Mouse (Mus musculus) cerebellum, adult 8-10 months (tissue): ENCODE measurements around the gene Enox2.
"Not testable (repeated sequence)": the region's sequence is repeated elsewhere in the genome, so short reads cannot be mapped to it uniquely, and the experiment has no call there.

ENCODE experiments used
- DNase-seq: peaks from one replicate; pipeline ENCODE4 v3.0.0; 2022

Enox2 gene

DNA sequence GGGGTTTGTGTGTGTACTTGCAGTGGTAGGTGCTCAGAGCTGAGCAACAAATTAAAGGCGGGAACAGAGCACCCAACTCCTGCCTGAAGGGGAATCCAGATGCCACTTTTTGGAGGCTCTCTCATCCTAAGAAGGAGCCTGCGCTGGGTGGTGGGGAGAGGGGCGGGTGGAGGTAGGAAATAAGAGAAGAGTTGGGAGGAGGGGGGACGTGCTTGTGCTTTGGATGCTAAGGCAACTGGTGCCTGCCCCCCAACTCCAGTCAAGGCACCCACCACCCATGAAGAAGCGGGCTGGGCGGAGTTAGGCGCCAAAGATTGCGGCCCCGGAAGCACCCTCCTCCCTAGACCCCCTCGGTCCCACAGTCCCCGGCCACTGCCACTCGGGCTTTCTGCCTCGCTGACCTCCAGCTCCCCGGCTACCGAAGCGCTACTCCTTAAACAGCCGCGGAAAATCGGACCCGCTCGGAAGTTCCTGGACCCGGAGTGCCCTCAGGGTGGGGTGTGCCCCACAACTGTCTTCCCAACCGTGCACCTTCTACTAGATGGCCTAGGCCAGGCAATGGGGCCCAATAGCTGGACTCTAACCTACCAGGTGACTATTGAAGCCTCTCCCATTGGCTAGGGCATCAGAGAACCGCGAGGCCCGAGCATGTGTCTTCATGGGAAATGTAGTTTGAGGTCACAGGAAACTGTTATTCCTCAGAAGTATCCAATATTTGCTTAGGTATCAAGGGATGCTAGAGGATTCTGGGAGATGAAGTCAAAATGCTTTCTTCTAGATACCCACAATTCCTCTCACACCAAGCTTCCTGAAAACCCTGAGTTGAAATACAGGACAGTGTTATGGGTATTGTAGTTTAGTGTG lies at the start of gene Enox2:
Gene Enox2, minus strand, starts transcription at position 560 of the 864 bp plus-strand sequence.
- peak; percentile 77 for DNase-seq

DNA sequence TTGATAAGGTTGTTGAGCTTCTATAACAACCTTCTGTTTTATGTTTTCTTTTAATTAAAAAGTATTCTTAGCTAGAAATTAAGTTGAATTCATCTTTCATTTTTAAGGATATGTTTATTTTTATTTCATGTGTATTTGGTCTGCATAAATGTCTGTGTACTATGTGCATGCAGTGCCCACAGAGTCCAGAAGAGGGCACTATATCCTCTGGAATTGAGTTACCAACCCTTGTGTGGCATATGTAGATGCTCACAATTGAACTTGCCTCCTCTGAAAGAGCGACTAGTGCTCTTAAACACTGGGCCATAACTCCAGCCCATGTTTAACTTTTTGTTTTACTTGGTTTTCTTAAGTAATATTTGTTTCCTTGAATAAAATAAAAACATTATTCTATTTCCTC lies 21.4 kb upstream of the Enox2 start:
- peak; percentile 7 for DNase-seq

DNA sequence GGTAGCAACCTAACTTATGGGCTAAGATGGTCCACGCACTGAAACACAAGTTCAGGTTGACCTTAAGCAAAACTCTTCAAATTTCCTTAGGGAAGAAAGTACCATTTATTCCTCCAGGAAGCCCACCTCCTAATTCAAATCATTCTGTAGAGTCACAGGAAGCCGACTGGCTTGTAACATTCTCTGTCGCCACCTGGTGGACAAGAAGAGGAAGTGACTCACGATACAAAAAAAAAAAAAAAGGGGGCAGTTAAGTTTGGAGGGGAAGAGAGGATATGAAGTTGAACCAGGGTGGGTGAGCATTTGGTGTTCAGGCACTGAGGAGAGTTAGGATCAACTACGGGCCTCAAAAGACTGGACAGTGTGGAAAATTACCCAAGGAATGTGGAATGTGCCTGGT lies 18.6 kb upstream of the Enox2 start:
- peak; percentile 8 for DNase-seq

DNA sequence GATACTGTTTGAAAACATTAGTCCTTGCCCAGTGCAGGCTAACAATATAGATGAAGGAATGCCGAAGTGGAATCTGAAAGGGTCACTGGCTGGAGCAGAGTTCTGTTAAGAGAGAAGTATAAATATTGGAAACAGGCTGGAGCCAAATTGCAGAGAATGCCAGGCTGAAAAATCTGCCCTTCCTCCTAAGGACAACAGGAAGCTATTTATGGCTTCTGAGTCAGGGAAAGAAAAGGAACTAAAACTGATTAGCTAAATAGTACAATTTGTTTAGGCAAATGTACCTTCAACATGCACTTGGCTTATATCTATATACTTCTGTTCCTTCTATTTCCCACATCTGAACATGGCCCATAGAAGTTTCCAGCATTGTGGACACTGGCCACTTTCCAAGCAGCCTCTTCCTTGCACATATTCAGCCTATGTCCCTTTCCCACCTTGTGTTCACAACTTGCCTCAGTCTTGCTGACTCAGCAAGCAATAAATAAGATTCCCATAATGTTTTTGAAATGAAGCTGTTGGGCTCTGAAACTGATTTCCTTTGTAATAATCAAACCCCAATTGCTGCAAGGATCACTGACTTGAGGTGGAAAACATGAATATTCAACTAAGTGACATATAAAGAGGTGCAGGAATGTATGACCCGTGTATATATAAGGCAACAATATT lies 8.0 kb downstream of the Enox2 start:
- no peak for DNase-seq

DNA sequence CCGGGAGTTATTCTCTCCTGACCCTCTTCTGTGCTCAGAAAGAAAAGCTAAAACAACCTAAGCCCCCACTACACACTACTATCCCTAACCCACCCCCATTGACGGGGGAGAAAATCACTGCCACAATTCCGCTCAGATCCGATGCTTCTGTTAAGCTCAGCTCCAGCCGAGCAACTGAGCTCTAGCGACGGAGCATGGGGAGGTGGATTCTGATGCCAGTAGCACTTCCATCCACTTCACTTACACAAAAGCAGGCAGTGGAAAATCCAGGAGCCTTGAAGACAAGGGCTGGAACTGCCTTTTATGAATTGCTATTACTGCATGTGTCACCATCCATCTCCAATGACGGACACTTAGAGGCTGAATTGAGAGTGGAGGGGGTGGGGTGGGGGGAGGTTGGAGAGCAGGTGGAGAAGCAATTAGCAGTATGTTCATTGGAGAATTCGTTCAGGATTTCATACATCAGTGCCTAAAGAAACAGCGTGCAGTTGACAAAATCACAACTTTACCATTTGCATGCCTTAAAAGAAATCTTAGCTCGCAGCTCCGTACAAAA lies 14.5 kb downstream of the Enox2 start:
- DNase-seq = peak; percentile 27

DNA sequence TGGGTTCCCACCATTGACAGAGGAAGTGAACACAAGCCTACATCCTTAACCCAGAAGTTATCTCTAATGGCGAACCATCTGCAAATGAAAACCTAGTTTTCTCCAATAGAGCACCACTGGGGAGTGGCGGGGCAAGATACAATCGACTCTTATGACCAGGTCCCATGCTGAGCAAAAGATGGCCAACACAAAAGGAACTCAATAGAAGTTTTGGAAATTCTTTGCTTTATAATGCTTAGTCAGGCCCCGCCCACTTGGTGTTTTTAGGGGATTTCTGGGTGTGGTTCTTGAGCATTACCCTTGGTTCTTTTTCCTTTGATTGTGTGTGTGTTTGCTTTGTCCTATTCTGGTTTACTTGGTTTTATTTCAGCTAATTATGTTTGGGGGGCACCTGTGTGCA lies 37.2 kb downstream of the Enox2 start:
- no peak for DNase-seq

DNA sequence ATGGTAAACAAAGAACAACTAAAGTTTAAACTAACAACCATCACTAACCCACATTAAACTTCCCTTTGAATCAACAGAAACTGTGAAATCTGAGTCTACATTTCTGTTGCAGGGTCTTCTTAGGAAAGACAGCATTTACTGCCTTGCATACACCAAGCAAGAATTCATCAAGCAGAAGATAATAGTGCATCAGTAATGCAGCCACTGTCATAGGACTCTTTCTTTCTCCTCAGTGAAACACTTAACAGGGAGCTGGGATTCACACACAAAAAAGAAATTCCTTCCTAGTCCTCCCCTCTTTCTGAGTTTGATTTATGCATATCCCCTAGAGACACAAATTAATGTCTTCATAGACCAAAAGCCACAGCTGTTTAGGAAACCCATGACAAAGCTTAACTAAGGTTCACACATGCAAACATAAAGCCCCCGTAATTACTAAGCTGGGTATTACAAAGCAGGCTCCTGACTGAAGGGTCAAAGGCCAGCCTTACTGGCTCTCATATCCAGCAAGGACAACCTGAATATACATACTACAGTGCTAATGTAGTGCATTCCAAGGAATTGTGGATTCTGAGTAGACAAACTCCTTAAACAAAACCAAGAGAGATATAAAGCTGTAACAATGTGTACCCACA lies 62.1 kb downstream of the Enox2 start:
- no peak for DNase-seq

DNA sequence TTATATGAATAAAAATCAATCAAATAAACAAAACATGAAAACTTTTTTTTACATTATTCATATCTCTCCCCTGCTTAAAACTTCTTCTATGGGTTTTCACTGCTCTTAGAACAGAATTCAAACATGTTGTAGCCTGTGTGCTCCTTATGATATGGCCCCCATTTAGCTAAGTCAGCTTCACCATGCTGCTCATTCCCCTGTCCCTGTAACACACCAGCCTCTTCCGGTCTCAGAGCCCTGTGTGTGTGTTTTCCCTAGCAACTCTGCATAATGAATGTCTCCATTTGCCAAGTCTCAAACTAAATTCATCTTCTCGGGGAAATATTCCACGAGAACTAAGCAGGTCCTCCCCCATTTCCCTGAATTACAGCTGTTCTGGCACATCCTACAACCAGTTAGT lies 71.6 kb downstream of the Enox2 start:
- DNase-seq = no peak

DNA sequence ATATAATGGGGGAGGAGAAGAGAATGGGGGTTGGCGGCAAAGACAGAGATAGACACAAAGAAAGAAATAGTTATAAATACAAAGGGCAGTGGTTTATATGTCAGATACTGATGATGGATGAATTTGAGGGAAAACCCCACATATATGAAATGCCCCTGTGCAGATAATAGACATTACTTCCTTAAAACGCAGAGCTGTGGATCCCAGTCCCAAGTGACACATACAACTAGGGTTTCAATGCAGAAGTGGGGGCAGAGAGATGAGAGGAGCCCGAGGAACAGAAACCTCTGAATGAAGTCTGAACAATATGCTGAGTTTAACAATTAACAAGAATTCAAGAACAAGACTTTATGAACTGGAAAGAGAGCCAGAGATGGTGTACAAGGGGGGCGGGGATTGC lies 91.7 kb downstream of the Enox2 start:
- DNase-seq = no peak

DNA sequence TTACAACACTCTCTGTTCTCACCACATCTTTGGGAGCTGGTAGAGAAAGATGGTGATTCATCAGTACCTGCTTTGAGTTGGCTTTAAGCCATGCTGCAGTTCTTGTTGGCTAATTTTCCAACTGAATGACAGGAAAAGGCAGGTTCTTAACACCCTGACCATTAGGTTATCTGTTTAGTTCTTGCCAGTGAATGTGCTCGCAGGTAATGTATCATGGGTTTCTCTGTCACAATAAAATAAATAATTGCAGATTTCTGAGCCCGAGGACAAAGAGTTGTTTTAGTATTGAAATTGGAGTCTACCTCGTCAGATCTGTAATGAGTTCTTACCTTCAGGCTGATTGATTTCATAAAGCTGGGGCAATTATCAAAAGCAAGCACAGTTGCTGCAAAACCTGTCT lies 106.9 kb downstream of the Enox2 start:
- DNase-seq = peak; percentile 1

DNA sequence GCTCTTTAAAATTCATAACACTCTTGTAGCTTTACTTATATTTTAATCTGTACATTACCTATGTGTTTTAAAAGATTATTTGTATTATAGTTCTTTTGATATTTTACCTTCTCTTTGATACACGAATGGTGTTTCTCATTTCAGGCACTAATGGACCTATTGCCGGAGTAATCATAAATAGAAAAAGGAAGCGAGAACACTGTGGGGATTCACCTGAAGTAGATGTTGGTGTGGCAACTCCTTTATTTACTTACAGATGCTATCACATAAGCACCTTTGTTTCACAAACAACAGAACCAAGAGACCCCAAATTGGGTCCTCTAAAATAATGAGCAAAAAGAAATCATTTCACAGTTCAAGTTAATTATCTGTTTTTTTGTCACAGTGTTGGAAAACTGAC lies 109.4 kb downstream of the Enox2 start:
- no peak for DNase-seq

DNA sequence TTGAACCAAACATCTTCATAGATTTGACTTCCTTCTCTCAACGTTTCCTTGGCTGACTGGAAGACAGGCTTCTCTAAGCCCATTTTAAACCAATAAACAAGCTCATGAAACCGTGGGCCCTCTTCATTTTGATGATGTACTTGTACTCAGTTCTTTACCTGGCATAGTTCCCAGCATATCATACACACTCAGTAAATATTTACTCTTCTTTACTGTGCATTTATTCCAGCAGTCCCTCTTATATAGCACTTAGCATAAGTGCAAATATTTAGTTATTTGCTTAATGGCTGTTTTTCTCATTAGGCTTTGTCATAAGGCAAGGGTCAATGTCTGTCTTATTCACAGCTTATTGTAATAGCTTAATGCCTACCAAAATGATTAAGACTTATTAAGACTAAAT lies 133.8 kb downstream of the Enox2 start:
- DNase-seq = no peak

DNA sequence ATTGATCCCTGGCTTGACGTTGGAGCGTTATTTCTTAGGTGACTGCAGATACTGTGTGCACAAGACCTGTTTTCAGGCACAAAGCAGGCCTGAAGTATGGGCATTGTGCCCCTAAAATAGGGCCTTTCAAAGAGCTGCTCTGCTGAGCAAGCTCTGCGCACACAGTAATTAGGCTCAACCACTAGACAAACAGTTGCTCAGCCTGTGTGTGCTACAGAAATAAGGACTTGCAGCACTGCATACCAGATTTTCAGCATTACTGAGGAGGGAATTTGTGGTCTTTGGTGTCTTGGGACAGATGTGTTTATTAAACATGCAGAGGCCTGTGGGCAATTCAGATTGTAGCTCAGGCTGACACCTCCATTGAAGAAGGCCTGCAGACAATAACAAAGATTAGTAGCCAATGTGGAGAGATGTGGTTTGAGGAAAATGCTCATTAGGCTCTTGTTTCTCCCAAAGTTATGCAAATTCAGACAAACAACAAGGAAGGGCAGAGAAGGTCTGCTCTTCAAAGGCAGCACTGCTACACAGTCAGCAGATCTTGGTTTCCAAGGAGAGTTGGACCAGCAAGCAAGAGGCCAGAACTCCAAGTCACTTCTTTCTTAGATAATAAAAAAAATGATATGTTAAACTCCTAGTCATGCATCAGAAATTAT lies 163.2 kb downstream of the Enox2 start:
- DNase-seq = no peak

DNA sequence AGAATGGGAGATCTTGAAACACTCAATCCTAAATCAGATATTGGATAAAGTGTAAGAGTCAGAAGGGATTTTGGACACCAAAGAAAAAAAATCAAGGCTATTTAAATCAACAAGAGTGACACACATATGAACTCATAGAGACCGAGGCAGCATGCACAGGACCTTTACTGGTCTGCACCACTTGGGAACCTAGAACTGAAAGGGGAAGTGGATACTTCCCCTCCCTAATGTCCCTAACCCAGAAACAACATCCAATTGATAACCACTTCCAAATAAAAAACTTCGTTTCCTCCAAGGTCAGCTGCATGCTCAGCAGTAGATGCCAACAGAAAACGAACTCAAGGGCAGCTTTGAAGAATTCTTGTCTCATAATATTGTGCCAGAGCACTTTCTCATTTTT lies 171.6 kb downstream of the Enox2 start:
- no peak for DNase-seq

DNA sequence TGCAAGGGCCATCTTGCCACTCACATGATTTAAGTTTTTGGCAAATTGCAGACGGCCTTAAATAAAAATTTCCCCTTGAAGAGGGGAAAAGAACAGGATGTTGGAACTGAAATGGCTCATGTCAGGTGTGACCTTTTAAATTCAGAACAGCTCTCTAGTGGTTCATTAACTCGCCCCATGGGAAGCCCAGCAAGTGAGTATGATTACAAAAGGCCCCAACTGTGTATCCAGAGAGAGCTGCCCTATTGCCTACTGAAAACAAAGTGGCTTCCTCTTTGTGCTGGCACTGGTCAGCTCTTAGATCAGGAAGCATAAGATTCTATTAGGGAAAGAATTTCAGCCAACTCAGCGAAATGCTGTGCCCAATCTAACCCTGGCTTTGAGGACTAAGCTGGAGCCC lies 175.6 kb downstream of the Enox2 start:
- DNase-seq = no peak

DNA sequence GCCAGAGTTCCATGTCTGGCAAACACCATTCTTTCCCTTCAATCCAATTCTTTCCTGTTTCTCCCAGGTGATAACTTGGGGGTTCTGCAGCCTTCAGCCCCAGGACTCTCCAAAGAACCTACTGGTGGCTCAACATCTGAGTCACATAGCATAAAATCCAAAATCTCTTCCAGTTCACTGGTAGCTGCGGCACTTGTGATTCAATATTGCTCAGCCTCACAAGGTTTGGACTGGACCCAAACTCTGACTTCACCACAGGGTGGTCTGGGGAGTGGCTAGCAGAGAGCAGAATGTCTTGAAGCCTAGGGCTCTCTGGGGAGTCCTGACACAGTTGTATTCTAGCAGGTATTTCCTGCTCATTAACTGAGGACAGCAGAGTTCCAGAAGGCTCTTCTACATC lies 187.5 kb downstream of the Enox2 start:
- DNase-seq = not testable (repeated sequence)

DNA sequence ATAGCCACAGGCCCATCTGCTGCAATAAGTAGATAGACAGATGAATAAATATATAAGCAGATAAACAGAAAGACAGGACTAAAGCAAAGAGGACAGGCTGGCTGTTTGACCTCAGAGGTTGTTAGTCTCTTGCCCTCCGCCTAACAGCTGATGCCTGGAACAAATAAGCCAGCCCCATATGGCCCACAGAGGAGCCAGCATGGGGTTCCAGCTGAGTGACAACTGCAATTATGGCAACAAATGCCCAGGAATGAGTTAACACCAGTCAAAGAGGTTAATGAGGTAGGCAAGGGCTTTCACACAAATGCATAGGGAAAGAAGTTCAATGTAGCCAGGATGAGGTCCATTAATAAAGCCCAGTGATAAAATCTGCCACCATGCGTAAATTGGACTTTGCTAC lies 191.8 kb downstream of the Enox2 start:
- DNase-seq = no peak

DNA sequence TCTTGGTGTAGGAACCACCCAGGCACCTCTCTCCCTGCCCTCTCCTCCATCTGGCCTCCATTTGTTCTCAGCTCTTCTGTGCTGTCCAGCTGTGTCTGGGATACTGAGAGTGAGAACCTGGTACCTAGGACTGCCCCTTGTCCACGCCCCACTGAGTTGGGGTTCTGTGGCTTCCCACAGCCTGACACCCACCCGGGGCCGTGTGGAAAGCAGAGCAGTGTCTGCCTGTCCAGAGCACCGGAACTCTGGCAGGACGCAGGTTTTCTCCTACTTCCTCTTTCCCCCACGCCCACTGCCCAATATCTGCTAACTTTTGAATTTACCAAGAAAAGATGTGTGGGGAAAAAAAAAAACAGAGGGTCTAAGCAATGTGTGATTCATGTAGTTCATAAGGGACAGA lies 213.0 kb downstream of the Enox2 start:
- no peak for DNase-seq

DNA sequence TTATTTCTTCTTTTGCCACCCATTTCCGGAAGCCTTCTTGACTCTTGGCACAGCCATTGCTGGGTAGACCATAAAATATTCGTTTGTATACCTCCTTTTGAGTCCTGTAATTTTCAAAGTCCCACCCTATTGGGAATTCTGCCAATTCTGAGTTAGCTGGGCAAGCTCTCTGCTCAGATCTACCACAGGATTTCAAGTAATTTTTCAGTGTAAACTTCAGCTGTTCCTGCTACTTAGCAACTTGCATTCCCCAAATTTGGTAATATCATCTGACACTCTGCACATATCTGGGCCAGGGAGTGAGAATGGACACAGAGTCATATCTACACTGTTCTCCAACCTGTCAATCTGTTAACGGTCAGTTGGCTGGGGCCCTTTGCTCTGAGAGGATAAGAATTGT lies 214.5 kb downstream of the Enox2 start:
- DNase-seq = no peak

DNA sequence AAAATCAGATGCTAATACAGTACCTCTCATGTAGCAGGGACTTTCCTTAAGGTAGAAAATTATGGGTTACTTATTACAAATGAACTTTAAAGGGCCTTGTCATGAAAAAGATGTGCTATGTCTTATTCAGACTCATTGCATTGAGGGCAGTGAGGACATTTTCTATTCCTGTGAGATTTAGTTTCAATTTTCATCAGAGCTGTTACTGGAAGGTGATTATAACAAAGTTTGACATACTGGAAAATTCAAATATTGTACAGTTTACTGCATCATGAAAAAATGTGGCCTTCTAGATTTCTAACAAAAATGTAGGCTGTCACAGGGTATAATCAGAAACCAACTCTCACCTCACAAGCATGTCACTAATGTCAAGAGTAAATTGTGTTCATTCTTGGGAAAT lies 242.9 kb downstream of the Enox2 start:
- DNase-seq = no peak

DNA sequence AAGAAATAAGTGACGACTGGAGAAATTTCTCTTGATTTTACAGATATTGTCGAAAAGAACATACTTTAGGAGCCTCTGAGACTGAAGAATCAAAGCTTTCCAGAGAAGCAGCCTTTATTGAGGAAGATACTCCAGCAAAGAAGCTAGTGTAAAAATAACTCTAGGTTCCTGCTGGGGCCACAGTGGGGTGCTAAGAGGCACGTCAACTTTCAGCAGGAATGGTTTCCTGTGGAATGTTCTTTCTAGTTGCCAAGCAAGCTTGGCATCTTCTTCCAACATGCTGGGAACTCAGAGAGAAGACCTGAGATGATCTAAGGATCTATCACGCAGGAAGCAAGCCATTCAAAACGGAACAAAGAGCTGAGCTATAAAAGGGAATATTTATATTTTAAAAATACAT lies 278.3 kb downstream of the Enox2 start:
- DNase-seq = peak; percentile 3

DNA sequence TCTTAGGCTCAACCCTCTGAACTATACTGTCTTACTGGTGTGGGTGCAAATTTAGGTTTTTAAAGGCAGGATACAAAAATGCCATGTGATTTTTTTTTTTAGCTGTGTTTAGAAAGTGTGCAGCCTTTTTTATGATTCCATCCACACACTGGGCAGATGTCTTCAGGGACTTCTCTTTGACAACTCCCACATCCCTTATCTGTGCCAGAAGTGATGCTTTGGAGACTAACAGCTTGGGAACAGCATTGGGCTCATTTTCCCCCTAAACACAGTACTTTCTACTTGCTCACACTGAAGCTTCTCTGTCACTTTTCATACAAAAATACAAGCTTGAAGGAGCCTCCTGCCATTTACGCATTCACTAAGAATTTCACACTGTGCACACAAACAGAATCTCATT lies 282.4 kb downstream of the Enox2 start:
- no peak for DNase-seq

DNA sequence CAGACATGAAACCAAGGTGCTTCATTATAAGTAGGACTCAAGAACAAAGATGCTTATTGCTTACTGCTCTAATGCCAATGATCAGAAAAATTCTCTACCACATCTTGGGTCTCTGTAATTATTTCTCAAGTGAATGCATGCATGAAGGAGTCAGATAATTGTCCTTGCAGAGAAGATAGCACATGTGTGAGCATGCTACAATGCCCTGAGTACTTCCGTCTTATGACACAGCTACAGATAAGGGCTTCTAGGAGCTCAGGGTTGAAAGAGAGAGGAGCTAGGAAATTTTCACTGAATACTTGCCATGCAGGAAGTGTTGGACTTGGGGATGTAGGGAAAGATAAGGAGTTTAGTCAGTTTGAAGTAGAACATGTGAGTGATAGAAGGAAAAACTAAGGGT lies 285.2 kb downstream of the Enox2 start:
- no peak for DNase-seq
